Mouse (Mus musculus) erythroblast, embryonic 14.5 days (primary cell): ENCODE measurements around the gene Mical3.

Experiments used
- GATA1 ChIP-seq: IDR thresholded peaks from 2 replicates; pipeline ENCODE4 v1.6.1; 2012; ENCODE audit warnings: low read length, inconsistent platforms, mixed read lengths
- TAL1 ChIP-seq: IDR thresholded peaks from 3 replicates; pipeline ENCODE4 v1.6.1; 2012; ENCODE audit warnings: low read length, inconsistent platforms, mixed read lengths

DNA sequence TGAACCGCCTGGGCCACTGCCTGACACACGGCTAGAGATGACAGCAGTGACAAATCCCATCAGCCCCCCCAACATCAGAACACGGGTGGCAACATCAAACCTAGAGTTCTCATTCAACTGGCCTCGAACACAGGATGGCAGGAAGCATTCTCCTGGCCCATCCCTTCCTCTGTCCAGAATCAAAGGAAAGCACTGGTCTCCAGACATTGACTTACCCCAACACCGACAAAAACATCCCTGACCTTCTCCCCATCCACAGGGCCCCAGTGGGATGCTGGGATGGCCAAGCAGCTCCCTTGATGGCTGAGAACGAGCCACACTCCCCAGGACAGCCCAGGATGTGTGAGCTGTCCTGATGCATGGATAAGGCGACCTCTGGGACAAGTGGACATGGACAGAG, 57.5 kb downstream of the Mical3 start:
- no peak for TF ChIP-seq TAL1
- TF ChIP-seq GATA1 = no peak
